Mouse (Mus musculus) megakaryocyte progenitor cell, adult 5-6 weeks (primary cell): ENCODE measurements around the gene Rsph14. TPM values are rescaled to one million over a fixed set of nuclear protein-coding genes. Genes with fewer than 3 reads are reported as not detected.
A peak's percentile ranks its signal among the peaks of the same experiment; 100 is the strongest.

ENCODE experiments used
- ATAC-seq: replicated peaks from 2 replicates; pipeline ENCODE4 v1.8.0; 2016; ENCODE audit warnings: mild to moderate bottlenecking, moderate TSS enrichment, inconsistent platforms; ENCODE audit not compliant: poor library complexity
- total RNA-seq, 2 experiments: library from RNA; stranded (forward) in 1 of 2; stranded (reverse) in 1 of 2; fragments of 157-497, 149-512 nt in 1 of 2; fragments of 200-1000 nt in 1 of 2; gene quantifications; 2 replicates each; pipeline versions ENCODE4 v1.2.3 to v1.2.4; 2015 to 2017

The Rsph14 gene
- total RNA-seq, 2 experiments from 2014 or later, result 0.96 TPM; not detected in 1

DNA sequence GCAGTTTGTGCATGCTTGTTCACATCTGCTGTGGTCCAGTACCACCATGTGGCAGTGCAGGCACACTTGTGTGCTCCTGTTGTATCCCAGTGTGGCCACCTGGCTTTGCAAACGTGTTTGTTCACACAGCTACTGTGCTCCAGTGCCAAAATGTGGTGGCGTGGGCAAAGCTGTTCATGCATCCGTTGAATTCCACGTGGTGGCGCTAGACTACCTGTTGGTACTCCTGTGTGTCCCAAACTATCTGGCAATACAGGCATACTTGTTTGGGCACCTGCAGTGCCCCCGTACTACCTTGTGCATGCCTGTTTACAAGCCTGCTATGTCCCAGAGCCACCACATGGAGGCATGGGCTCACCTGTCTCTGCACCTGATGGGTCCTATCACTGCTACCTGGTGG is 97.4 kb downstream of the Rsph14 start:
- ATAC-seq, result peak; percentile 45

- no peak for ATAC-seq
Measured at GRCm38 (mm10) chr10:74934521-74934920, 97.9 kb downstream of the Rsph14 start.

DNA sequence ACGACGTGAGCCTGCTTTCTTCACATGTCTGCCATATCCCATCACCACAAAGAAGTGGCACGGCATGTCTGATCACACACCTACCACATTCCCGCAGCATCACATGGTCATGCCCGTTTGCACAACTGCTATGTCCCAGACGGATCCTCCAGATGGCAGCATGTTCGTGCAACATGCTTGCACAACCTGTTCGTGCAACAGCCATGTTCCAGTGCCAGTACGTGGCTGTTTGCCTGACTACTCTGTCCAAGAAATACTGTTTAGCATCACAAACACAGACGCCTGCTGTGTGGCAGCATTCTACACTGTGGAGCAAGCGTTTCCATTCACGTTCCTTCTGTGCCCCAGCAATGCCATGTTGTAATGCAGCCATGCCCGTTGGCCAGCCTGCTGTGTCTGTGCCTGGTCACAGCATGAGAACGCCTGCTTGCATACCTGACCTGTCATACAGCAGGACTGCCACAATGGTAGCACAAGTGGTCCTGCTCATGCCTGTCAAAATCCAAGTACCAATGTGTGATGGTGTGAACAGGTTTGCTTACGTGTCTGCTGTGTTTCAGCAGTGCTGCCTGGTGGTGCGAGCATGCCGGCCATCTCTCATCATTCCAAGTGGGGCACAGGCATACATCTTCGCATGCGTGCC is 98.7 kb downstream of the Rsph14 start:
- no peak for ATAC-seq

- no peak for ATAC-seq
Measured at GRCm38 (mm10) chr10:74932487-74932886, 99.9 kb downstream of the Rsph14 start.

DNA sequence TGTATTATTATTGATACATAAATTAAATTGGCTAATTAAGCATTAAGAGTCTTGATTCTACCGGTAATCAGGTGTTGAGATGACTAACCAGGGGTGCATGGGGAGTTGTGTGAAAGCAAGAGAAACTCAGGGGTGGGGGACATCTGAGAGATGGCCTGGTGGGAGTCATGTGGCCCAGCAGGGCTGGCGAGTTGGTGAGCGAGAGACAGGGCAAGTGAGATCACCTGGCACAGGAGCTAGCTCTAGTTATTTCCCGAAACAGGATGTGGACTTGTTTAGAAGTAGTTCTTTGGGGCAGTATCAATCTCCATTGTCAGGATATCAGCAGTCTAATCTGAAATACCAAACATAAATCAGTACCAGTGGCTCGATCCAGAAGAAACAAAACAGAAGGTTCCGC is 100.8 kb downstream of the Rsph14 start:
- ATAC-seq, result no peak

DNA sequence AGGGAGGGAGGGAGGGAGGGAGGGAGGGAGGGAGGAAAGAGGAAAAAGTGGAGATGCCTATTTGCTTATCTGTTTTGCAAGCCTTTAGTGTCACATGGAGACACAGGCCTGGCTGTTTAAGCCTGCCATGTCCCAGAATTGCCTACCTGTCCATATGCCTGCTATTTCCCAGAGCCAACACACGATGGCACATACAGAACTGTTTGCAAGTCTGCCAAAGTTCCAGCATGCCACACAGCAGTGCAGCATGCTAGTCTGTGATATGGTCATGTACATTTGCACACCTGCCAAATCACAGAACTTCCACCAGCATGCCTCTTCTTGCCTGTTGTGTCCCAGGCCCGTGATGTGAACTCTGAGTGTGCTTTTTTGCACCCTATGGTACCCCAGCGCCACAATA is 101.8 kb downstream of the Rsph14 start:
- no peak for ATAC-seq

DNA sequence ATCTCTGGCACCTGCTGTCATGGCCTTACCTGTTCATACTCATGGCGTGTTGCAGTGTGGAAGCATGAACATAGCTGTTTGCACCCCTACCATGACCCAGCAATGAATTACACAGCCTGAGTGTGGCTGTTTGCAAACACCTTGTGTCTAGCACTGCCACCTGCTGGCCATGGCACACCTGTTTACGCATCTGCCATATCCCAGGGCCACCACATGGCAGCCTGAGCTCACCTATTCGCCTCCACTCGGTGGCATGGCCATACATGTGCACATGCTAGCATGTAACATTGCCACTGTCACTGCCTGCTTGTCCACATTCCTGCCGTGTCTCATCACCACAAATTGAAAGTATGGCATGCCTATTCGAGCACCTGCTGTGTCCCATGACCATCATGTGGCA is 102.8 kb downstream of the Rsph14 start:
- ATAC-seq, result 0 out of 2 replicates have a peak, but pooled peaks have one; percentile 18

GRCm38 (mm10) chr10:74928276-74928675 is 104.1 kb downstream of the Rsph14 start:
- no peak for ATAC-seq

- ATAC-seq, result peak; percentile 72
Measured at GRCm38 (mm10) chr10:74925324-74925723, 107.1 kb downstream of the Rsph14 start.

- no peak for ATAC-seq
Measured at GRCm38 (mm10) chr10:74924274-74924673, 108.1 kb downstream of the Rsph14 start.

- ATAC-seq, result peak; percentile 76
Measured at GRCm38 (mm10) chr10:74922763-74923162, 109.6 kb downstream of the Rsph14 start.

DNA sequence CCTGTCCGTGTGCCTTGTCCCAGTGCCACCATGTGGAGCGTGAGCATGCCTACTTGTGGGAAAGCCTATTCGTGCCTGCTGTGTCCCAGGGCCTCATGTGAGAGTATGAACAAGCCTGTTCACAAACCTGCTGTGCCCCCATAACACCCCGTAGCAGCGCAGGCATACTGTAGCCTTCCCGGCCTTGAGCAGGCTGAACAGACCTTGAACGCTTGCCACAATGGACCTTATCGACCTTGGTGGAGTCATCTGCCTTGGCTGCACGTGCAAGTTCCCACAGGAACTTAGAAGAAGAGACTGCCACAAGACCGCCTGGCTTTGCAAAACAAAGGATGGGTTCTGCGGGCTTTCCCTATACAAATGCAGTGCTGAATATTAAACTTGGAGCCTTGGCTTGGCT is 110.8 kb downstream of the Rsph14 start:
- ATAC-seq, result no peak

- peak; percentile 82 for ATAC-seq
Measured at GRCm38 (mm10) chr10:74920853-74921567, 111.4 kb downstream of the Rsph14 start.

GRCm38 (mm10) chr10:74919277-74919676 is 113.1 kb downstream of the Rsph14 start:
- ATAC-seq, result no peak

GRCm38 (mm10) chr10:74908431-74908830 is 124.0 kb downstream of the Rsph14 start:
- no peak for ATAC-seq

Other genes starting within 250 kb of the Rsph14 start
- gene Gnaz, start 65.4 kb downstream of the Rsph14 start, total RNA-seq (2015), result 0.17 TPM in 1 of 2 replicates, not detected in the other
- gene Gnaz, start 65.4 kb downstream of the Rsph14 start, total RNA-seq (2017), result 0.12 and 0.27 TPM in 2 replicates
- 0.61 and 0.84 TPM in 2 replicates for gene Rab36, start 4.5 kb upstream of the Rsph14 start, total RNA-seq (2015)
- 0.67 TPM in 1 of 2 replicates, not detected in the other for gene Rab36, start 4.5 kb upstream of the Rsph14 start, total RNA-seq (2017)
- 18.1 and 18.6 TPM in 2 replicates for gene Bcr, start 28.0 kb upstream of the Rsph14 start, total RNA-seq (2015)
- gene Bcr, start 28.0 kb upstream of the Rsph14 start, total RNA-seq (2017), result 23.0 and 28.2 TPM in 2 replicates
- gene Specc1l, start 179.5 kb upstream of the Rsph14 start, total RNA-seq (2015), result 20.0 and 21.7 TPM in 2 replicates
- 30.2 and 32.8 TPM in 2 replicates for gene Specc1l, start 179.5 kb upstream of the Rsph14 start, total RNA-seq (2017)